Mouse (Mus musculus): ENCODE results near the gene Rfx1.

Rfx1 gene

DNA sequence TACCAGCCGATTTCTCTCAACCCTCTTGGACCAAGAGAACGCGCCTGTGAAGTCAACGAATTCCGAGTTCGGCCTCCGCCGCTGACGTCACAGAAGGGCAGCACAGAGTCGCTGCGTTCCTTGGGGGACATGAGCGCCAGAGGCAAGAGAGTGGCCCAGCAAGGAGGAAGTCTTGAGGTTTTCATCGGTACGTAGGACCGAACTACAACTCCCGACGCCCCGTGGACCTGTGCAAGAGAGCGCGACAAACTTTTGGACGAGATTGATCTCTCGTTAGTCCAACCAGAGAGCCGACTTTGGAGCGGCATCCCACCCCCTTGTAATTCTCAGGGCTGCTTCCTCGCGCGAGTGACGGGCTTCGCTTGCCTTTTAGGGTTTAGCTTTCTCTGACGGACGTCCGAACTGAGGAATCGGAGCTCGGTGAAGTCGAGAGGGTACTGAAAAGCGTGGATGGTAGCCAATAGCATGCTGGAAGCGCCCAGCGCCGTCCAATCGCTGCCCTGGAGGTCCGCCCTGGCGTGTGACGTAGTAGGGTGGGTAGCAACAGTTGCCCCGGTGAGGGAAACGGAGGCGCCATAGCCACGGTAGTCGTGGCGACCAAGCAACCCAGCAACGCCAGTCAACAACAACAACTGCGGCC is at the start of gene Rfx1:
Gene Rfx1 (plus strand): TSS at position 544 of the 640 bp plus-strand sequence.
- peak; percentile 97 for DNase-seq

DNA sequence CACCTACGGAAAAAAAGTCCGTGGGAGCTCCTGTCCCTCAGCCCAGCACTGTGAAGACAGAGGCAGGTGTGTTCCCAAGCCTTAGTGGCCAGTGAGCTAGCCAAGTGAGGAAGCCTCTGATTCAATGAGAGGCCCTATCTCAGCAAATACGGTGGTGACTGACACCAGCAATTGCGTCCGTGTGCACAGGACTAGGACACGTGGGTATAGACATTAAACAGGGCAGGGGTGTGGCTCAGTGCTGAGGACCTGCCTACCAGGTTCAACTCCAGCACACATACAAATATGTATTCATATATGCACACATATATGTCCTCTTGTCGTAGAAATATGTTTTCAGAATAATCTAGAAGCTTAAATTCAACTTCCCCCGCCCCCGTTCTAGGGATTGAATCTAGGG is 46.9 kb upstream of the Rfx1 start:
- DNase-seq = no peak

DNA sequence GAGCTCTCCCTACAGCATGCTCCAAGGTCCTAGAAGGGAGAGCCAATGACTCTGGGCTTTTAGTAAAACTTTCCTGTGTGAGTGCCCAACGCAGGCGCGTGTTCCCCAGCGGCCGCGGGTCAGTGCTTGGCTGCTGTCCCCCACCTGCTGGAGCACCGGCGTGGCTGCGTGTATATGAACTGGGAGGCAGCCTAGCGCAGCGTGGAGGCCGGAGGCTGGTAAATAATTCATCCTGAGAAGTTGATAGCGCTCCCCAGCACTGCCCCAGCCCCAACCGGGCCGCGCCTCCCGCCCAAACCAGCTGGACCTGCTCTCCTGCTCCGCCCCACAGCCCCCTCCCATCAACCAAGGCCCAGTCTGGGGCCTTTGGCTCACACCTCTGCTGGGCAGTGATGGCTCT is 45.5 kb upstream of the Rfx1 start, which contains the start of gene Palm3:
Gene Palm3 (plus strand): TSS at position 376 of the 400 bp plus-strand sequence.
- no peak for DNase-seq

DNA sequence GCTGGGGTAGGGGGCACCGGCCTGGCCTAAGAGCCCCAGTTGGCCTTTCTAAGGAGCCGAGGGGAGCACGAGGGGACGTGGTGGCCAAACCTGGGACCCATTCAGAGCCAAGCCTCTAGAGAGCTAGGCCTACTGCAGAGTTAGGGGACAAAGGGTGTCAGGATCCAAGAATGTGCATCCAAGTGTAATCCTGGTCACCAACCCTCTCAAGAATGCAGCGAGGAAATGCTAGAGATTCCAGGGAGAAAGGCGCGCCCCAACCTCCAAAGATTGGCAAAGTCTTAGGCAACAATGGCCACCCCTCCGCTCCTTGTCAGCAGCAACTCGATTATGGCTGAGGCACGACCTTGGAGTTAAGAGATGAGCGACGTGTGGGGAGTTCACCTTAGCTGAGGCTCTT is 45.1 kb upstream of the Rfx1 start:
- no peak for DNase-seq

DNA sequence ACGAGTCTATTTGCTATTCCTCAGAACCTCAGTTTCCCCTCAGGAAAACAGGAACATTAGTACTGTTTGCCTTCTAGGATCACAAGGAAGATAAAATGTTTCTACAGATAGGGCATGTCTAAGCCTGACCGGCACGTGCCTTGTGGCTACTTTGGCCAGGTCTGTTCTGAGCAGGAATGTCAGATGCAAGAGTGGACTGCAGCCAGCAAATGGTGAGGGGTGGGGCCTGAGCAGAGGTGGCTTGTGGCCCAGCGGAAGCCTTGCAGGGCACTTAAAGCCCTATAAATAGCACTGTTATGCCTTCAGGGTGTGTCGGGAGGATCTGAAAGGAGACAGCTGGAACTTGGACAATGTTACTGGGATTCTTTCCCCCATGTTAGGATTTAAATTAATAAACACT is 43.5 kb upstream of the Rfx1 start:
- DNase-seq = no peak

DNA sequence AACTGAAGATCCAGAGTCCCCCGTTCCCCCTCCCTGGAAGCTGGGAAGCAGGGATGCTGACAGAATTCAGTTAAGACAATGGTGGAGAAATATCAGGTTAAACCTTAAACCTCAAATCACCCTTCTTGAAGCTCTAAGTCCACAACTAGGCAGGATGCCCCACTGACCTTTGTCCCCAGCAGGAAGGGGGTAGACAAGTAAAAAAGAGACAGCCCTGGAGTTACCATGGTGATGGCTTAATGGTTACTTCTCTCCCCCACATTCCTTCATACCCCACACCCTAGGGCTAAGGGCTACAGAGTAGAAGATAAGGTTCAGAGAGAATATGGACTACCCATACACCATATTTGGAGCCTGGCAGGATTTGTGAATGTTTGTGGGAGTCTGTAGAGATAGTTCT is 43.0 kb upstream of the Rfx1 start:
- DNase-seq = no peak

DNA sequence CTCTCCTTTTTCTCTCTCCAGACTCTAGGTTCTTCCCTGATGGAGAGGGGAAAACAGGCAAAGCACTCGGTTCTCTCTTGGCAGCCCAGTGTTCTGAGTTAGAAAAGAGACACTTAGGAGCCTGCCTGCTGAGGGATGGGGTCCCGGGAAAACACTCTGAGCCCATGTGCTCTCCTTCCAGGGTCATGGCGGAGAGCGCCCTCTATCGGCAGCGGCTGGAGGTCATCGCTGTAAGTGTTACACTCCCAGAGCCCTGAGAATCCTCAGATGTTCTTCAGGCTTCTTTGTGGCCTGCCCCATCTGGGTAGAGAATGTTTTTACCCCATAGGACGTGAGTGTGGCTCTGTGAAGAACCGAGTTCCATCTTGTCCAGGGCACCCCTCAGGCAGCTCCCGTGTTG is 42.5 kb upstream of the Rfx1 start:
- peak; percentile 75 for DNase-seq

DNA sequence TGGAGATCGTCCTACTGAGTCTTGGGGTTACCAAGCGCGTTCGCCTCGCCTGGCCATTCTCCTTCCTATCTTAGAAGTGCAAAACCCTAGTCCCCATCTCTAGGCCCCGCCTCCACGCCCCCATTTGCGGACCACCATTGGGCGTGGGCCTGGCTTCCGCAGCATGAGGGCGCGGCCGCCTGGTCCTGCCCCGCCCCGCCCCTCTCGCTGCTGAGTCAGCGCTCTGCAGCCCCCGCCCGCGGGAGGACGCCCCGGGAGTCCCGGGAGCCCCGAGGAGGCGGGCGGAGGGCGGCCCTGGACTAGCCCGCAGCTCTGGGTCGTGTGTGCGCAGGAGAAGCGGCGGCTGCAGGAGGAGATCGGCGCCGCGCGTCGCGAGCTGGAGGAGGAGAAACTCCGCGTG is 40.8 kb upstream of the Rfx1 start:
- DNase-seq = peak; percentile 80

DNA sequence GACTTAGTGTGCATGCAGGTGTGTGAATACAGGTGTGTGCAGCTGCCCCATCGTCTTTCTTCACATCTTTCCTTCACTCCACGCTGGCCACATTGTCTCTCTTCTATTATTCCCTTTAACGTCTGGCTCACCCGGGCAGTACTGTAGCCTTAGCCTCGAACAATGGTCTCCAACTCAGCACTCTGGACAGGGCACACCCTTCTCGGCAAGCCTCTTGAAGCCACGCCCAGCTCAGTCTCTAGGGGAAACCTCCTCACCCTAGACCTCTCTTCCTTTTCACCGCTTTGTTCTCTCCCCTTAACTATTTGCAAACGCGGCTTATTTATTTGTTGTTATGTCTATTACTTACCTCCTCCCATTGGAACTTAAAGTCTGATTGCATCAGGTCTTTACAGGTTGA is 39.2 kb upstream of the Rfx1 start:
- no peak for DNase-seq

DNA sequence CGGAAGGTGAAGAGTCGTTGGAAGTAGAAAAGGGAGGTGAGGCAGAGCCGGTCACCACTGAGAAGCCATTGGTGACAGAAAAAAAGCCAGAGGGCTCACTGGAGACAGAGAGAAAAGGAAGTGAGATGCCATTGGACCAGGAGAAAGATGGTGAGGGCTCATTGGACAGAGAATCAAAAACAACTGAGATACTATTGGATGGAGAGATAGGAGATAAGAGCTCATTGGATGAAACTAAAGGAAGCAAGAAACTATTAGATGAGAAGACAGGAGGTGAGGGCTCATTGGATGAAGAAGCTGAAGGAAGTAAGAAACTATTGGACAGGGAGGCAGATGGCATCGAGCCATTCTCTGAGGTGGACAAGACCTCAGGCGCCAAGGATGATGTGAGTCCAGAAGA is 37.4 kb upstream of the Rfx1 start:
- DNase-seq = no peak

DNA sequence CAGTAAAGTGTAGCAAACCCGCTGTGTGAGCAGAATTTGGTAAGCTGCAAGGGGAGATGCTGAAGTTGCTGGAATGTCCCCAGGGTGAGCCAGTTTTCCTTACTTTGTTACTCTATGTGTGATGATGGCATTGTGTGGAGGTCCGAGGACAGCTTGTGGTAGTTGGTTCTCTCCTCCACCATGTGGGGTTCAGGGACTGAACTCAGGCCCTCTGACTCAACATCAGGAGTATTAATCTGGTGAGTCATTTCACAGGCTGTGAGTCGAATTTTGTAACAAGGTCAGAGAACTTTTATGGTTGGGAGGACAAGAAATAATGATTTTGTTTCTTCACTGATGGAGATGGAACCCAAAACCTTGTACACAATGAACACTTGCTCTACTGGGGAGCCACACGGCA is 33.9 kb upstream of the Rfx1 start:
- no peak for DNase-seq

DNA sequence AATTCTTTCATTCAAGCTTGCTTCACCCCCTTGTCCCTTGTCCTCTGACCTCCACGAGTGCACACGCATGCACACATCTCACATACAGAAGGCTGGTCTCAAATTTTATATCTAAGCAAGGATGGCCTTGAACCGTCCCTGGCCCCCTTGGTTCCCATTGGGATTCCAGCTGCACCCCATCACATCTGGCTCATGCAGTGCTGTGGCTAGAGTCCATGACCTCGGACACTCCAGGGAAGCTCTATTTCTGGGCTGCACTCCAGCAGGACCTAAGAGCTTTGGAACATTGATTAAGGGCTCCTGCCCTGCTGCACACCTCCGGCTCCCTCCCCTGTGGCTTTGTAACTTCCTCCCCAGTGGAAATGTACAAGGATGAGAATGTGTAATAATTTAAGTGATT is 28.6 kb upstream of the Rfx1 start:
- DNase-seq = no peak

DNA sequence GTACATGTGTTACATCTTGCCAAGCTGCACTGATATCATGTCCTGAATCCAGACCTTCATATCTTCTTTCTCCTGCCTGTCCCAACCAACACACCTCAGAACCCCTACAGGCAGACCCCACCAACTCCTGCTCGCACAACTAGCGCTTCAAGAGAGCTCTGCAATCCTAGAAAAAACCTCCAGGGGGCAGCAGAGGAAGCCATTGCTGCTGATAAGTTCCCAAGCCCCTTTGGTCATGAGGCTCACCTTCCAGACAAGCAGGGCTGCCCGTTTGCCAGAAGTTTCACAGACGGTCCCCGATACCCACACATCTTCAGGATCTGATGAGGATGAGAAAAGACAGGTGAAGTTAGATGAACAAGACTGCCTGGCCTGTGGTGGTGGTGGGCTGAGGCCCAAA is 27.6 kb upstream of the Rfx1 start:
- DNase-seq = peak; percentile 83

DNA sequence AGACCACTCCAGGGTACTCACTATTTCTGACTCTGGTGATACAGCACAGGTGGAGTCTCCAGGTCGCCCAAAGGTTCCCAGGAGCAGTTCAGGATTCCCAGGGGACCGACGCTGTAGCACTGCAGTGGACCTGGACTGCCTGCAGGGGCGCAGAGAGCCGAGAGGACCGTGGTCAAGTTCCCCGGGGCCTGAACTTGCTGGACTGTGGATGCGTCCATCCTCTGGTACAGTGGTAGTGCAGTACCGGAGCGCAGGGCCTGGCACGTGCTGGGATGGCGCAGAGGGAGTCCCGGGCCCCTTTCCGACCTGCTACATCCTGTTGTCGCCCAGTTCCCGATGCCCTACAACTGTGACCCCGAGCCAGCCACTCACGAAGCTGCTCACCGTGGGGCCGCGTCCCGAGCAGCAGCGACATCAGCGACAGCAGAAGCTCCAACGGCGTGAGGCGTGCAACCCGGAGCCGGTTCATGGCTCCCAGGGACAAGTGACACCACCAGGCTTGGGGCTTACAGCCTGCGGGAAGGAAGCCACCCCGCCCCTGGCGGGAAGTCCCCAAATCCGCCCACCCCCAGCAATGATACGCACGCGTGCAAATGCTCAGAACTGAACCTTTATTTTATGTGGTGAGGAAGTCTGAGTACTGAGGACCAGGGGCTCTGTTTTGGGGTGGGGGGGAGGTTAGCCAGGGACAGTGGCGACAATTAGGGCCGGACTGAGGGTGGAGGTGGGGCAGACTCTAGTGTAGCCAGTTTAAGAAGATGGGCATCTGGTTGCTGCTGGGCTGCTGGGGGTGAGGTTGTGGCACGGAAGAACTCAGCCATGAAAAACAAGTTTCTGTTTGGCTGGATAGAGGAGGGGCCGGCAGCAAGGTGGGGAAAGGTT is 24.3 kb upstream of the Rfx1 start, which contains the start of gene Il27ra:
Gene Il27ra (minus strand): TSS at position 524 of the 882 bp plus-strand sequence.
- peak; percentile 83 for DNase-seq

DNA sequence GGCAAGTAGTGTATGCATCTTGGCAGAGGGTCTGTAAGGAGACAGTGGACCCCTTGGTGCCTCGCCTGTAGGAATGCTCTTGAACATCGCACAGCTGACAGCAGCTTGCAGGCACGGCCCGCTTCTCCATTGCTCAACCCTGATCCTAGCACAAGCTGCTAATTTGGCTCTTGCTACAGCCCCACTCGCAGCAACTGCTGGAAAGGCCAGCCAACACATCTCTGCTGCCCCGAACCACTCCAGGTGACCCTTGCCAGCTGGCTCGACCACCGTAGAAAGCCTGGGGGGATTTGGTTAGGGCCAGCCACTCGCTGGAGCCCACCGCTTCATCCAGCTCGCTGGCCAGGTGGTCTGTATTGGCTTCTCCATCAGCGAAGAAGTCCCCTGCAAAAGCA is 23.7 kb upstream of the Rfx1 start:
- DNase-seq = no peak

DNA sequence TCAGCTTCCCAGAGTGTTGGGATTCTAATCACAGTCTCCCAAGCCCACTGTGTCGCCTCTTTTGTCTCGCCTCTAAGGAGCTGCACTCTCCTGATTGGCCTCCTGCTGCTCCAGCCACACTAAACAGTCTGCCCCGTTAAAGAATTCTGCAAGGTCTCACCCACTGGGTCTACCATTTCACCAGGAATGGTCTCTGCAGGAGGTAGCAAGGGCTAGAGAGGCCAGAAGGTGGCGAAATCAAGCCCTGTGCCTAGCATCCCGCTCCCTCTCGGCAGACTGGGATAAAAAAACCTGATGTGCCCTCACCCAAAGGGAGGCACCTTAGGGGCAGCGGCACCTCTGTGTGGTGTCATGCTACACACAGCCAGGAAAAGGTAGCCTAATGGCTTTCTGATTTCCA is 22.5 kb upstream of the Rfx1 start:
- no peak for DNase-seq

DNA sequence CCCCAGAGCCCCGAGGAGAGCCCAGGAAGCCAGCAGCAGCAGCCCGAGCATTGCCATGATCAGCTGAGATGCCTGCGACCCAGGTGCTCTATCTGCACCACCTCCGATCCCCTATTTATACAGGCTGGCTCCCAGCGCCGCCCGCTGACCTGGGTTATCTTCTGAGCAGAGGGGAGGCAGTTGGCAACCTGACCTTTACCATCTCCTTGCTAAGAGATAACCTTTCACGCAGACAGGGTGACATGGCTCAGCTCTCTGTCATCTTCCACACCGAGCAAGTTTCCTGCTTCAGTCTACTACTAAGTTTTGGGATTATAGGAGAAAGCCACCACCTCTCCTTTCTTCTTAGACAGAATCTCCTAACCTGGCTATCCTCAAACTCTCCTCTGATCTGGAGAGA is 21.7 kb upstream of the Rfx1 start, which contains the start of gene Rln3:
Gene Rln3 (minus strand): TSS at position 101 of the 400 bp plus-strand sequence.
- DNase-seq = no peak

DNA sequence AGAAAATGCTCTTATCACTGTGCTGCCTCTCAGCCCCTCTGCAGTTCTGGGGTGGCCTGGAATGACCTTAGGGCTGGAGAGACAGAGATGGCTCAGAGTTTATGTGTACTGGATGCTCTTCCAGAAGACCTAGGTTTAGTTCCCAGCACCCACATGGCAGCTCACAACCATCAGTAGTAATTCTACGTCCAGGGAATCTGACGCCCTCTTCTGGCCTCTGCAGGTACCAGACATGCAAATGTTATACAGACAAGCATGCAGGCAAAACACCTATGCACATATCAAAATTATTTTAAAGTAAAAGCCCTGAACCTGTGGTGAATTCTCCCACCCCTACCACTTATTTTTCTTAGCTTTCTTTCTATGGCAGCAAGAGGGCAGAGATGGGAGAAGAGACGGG is 20.1 kb upstream of the Rfx1 start:
- no peak for DNase-seq

DNA sequence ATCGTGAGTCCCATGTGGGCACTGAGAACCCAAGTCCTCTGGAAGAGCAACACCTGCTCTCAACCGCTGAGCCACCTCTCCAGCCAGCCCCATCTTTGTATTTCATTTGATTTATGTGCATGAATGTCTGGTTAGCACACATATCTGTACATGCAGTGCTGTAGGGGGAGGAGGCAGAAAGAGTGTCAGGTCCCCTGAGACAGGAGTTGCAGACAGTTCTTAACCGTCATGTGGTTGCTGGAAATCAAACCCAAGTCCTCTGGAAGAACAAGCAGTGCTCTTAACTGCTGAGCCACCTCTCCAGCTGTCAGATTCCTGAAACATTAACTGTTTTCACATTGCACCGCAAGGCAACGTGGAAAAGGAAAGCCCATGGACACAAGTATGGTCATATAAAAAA is 18.5 kb upstream of the Rfx1 start:
- no peak for DNase-seq

DNA sequence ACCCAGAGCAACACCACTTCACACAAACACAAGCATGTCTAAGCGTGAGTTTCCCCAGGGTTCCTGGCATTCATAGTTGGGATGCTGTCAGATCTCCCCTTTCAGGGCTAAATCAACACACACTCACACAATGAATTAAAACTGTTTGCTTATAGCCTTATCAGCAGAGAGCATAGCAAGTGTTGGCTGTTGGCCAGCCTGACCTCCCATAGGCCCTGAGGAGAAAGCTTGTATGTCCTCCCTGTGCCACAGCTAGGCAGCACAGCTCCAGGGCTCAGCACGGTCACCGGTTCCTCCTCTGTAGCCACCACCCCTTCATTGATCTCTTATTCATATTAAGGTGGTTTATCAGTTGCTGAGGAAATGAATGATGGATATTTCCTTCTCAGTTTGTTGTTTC is 13.9 kb upstream of the Rfx1 start:
- no peak for DNase-seq

DNA sequence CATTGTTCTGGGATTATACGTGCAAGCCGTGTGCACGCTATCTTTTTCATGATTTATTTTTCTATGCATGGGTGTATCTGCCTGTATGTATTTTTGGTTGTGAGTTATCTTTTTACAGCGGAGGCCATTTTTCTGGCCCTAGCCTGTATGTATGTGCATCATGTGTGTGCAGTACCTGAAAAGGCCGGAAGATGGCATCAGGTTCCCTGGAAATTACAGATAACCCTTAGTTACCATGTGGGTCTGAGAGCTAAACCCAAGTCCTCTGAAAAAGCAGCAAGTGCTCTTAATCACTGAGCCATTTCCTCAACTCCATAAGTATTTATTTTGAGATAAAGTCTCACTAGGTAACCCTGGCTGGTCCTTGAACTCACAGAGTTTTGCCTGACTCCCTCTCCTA is 13.4 kb upstream of the Rfx1 start:
- no peak for DNase-seq

DNA sequence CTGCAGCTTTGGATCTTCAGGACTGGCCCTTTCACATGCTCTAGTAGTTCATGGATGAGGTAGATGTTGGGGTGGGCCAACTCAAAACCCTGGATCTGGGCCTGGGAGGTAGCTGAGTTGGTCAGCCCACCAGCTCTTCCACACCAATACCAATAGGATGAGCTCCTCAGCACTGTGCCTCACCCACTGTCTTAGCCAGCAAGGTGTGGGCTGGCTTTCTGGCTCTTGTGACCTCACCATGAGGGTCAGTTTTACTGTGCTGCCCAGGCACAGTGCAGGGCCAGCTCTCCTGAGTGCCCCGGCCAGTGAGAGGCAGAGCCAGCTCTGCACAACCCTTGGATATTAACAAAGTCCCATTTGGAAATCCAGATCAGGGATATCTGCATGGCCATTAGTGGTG is 8.8 kb upstream of the Rfx1 start:
- DNase-seq = no peak

DNA sequence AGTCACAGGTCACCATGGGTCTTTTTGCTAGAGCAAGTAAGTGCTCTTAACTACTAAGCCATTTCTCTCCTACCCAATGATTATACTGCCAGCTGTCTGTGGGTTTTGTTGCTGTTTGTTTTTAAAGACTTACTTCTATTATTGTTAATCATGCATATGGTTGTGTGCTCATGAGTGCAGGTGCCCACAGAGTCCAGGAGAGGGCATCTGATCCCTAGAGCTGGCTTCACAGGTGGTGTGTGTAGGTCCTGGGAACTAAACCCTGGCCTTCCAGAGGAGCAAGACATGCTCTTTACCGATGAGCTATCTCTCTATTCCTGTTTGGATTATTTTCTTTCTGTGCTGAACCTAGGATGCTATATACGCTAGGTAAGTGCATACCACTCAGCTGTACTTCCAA is 7.4 kb upstream of the Rfx1 start:
- no peak for DNase-seq

DNA sequence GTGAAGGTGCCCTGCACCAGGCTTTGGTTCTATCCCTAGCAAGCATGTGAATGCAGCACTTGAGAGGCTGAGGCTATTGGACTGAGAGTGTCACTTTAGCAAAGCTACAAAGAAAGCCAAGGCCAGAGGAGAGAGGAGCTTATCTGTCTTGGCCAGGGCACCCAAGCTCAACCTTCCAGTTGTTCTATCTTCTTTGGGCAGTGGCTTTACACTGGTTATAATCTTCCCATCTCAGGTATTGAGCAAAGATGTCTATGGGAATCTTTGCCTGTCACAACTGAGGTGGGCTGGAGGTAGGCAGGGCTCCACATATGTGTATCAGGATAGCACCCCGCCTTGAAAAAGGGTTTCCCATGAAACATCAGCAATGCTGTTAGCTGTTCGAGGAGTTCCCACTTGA is 6.4 kb upstream of the Rfx1 start:
- DNase-seq = no peak

Measured in thymus, postnatal 25 days (tissue).